Mouse (Mus musculus): ENCODE data around the gene Slc25a43.

Slc25a43 gene

DNA sequence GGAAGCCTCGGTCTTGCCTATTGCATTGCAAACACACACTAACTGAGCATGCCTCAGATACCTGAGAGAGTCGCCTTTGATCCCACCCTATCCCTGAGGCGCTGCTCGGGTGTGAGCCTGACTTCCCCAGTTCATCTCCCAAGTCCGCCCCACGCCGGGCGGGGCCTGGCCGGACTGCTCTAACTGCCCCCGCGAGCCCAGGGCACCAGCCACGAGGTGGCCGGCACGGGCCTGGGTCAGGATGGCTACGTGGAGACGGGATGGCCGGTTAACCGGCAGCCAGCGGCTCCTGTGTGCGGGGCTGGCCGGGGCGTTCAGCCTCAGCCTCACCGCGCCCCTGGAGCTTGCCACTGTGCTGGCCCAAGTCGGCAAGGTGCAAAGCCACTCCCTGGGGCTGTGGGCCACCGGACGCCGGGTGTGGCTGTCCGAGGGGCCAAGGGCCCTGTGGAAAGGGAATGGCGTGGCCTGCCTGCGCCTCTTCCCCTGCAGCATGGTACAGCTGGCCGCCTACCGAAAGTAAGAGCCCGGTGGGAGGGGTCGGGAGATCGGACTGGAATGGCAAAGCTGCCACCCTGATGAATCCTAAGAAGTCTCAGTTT lies at the start of gene Slc25a43:
TSS of gene Slc25a43 (plus strand) at position 157 of the 599 bp plus-strand sequence.
- DNase-seq: peak; percentile 34

DNA sequence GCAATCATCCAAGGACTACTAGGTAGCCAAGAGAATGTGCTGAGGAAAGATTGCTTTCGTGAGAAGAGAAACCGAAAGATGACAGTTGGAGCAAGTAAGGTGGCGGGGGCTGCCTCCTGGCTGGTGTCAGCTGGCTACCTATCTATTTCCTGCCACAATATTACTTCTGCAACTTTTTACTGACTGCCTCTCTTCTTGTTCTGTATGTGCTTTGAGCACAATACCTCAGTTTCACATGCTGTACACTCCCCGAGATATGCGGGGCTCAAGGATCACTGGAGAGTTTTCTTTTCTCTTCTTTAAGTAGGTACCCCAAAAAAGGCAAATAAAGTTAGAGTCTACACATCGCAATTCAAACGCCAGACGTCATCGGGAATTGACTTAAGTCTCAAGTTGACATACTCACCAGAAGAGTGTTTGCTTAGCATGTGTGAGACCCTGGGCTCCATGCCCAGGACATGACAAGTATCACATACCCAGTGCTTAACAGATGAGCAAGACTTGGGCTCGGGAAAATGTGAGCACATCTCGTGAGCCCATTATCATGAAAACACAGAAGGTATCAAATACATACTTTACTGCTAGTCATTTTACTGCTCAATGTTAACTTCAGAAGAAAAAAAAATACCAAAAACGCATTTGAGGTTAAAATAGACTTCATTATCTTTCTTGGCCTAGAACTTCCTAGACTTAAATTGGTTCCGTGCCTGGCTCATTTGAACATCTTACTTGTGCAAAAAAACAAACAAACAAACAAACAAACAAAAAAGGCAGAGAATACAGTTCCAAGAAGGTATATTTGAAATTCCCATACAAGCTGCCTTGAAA lies 3.1 kb upstream of the Slc25a43 start:
- no peak for DNase-seq

DNA sequence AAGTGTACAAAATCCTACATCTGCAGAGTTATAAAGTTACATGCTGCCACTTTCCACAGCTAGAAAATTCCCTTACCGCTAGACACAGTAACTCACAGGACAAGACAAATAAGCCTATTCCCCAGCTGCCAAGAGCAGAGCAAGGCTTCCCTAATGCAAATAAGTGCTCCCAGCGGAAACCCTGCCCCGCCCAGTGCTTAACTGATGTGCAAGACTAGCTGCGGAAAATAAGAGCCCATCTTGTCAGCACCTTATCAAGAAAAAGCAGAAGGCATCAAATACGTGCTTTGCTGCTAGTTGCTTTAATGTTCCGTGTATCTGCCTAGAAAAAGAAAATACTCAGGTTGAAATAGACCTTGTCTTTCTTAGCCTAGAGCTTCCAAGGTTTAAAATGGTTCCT lies 2.2 kb upstream of the Slc25a43 start:
- no peak for DNase-seq

DNA sequence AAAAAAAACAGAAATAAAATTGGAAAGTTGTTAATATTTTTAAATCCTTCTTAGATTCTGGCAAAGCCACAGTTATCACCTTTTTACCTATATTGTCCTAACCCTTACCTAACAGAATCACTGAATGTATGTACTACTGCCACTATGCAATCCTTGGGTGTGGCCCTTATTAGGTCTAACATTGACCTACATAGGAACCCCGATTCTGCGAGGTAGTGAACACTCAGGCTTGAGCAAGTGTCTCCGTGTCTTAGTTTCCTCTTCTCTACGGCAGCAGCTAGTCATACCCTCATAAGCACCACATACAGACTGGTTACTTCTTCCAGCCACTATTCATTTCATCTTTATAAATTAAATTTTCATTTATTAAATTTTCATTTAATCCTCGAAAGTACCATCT lies 715 bp upstream of the Slc25a43 start:
- DNase-seq: no peak

DNA sequence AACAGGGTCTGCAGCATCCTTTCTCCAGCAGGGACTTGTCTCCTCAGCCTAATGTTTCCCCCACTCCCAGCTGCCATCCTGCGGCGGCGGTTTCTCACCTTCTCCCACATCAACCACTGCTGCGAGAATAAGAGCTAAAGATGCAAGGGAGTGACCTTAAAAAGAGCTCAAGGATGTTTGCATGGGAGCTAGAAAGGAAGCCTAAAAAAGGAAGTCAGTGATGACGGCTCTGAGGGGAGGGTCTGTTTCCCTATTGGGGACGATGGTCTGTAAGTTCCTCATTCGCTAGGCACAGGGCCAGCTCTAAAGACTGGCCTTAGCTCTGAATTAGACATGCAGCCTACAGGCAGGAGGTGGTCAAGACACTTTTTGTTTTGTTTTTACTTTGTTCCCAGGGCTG lies 1.3 kb downstream of the Slc25a43 start:
- DNase-seq: no peak

DNA sequence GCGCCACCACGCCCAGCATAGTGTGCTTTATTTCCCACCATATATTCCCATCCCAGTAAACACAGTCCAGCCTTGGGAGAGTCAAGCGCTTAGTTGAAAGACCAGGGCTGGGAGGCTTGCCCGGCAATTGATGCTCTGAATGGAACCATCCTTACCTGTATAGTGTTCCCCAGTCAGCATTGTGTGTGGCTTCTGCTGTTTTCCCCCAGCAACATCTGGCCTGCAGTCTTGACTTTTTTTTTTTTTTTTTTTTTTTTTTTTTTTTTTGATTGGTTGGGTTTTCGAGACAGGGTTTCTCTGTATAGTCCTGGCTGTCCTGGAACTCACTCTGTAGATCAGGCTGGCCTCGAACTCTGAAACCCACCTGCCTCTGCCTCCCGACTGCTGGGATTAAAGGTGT lies 1.9 kb downstream of the Slc25a43 start:
- no peak for DNase-seq

DNA sequence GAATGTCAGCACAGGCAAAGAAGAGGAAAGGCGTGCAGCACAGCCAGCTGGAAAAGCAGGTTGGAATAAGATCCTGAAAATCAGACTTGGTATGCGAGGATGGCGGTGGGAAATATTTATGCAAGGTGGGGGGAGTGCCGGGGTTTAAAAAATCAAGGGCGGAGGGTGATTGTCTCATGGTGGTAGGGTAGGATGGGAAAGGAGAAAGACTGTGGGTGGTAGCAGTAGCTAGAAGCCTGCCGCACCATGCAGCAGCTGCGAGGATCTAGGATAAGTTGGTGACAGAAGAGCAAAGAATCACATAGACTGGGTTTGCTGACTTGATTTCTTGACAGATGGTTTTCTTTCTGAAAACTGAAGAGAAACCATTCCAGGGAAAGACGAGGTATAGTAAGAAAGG lies 3.3 kb downstream of the Slc25a43 start:
- no peak for DNase-seq

DNA sequence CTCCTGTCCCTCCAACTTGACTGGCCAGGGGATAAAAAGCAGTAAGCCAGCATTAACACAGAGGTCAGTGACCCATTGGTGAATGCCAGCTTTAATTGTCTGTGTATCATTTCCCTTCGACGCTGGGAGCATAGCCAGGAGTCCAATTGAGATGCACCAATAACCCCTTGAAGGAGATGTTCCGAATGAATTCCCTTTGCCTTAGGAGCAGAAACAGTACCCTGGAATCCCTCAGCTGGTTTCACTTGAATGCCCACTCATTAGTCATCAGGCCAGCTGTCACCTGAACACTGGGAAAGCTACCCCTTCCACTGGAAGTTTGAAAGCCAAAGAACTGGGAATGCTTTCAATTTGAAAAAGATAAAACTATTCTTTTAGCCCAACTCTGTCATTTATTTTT lies 5.1 kb downstream of the Slc25a43 start:
- no peak for DNase-seq

DNA sequence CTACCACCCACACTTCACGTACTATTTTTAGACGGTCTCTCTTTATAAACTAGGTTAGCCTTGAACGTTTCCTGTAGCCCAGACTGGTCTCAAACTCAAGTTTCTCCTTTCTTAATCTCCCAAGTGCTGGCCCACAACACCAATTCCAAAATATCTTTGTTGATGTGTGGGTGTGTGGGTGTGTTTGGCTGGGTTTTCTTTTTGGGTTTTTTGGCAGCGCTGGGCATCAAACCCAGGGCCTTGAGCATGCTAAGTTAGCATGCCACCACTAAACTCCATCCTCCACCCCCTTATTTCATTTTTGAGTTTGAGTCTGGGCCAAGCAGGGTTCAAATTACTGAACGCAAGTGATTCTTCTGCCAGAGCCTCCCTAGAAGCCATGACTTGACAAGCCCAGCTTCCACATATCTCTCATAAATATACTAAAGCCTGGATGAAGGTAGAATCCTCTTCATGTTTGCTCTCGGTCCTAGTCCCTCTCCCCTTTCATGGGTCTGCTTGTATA lies 5.9 kb downstream of the Slc25a43 start:
- no peak for DNase-seq

DNA sequence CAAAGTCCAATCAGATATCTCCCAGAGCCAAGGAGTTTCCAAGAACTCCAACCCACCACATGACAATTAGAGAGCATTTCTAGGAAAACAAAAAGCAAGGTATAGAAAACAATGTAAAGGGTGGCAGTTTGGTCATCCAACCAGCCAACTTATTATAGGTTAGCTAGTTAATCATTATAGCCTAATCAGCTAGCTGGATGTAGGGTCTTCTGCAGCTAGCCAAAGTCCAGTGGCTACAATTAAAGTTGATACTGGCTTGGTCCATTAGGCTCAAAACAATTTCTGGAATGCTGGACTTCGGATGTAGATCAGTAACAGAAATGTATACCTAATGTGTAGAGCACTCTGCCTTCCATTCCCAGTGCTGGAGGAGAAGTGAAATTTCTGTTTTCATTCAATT lies 7.1 kb downstream of the Slc25a43 start:
- no peak for DNase-seq

DNA sequence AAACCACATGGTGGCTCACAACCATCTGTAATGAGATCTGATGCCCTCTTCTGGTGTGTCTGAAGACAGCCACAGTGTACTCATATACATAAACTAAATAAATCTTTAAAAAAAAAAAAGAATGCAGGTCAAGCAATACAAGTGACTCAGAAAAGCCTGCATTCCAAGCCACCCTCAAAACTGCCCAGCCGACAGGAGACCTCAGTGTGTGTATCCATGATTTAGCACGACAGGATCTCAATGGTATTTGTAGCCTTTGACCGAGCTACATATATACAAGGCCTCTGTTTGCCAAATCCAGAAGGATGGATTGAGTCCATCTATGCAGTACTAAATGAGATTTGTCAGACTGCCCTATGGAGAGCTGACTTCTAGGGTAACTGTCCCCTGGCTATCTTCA lies 9.1 kb downstream of the Slc25a43 start:
- no peak for DNase-seq

DNA sequence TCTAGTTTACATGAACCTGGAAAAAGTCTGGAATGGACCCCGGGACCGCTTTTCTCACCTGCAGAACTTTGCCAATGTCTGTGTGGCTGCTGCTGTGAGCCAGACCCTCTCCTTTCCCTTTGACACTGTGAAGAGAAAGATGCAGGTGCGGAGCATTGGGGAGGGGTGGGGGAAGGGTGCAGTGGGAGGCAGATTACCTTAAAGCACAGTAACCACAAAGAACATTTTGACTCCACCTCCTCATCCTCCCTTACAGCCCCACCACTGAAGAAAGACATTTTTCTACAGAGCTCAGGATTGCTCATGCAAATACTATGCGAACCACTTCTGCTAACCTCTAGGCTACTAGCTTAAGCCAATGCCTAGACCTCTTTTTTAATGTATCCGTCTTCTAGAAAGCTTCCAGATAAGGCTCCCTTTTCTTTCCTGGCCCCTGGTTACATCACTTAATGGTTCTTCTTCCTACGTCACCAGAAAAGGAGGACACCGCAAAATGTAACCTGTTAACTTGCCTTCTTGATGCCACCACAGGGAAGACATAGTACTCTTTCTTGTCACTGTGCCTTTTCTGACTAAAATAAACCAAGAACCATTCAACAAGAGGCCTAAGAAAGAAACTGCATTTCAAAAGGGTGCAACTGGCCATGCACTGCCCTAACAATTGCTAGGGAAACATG lies 14.5 kb downstream of the Slc25a43 start:
- DNase-seq: no peak

DNA sequence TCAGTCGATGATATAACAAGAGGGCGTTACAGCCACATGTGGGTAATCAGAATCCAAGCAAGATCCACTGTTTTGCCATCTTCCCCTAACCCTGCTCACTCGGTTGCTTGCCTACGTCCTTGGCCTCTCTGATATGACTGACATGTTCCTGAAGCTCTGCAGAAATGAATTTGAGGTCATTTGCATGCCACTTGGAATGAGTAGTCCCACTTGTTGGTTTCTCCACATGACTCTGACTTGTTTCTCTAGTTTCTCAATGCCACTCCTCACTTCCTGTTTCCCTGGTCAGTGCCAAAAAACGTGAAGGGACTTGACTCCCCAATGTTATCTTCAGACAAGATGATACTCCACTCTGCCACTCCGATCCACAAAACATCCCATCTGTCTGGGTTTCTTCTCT lies 15.1 kb downstream of the Slc25a43 start:
- DNase-seq: no peak

DNA sequence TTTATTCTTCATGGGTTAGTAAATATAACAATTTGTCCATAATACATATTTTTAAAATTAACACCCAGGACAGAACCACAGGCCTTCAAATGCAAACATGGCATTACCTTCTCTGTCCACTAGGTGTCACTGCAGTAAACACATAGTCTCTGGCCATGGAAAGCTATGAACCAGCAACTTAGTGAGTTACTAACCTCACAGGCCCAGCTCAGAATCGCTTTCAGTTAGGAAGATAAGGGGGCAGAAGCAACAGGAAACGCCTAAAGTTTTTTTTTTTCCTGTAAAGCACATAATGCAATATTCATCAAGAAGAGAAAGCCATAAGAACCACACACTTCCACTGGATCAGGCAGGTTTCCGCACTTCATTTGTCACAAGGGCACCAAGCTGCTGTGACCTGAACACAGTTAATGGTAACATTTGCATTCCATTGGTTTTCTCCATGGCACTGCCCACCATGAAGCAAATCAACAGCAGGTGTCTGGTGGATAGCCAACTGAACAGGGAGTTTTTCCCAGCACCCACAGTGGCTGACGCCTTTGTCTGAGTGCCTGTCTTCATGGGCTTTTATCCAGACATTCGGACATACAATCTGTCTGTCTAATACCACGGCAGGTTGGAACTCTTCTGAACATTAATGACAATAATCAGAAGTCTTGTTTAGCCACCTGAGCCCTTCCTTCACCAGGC lies 17.6 kb downstream of the Slc25a43 start:
- peak; percentile 45 for DNase-seq

DNA sequence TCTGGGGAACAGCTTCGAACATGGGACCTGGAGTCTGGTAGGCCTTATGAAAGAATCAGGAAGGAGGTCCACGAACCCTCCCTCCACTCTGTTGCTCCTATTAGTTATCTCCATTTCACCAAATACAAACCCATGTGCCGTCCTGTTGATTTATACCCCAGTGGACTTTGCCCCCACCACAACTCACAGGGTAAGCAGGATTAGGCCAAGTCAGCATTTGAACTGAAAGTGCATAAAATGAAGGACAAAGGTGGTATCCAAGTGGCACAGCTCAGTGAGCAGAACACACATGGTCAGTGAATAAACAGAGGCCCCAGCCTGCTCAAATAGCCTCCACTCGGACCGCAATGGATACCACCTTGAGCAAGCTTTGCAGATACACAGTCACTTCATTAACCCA lies 18.8 kb downstream of the Slc25a43 start:
- no peak for DNase-seq

DNA sequence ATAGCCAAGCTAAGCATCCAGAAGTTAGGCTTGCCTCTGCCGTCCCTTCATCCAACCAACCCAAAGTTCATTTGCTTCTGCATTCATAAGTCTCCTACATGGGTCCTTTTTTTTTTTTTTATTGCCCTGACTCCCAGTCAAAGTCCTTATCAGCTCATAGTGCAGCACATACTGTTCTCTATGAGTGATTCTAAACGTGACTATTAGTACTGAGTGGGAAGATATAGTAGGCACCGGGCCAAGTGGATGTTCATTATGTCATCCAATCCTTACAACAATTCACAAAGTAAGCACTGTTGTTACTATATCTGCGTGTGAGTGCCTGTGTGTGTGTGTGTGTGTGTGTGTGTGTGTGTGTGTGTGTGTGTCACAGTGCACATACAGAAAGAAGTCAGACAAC lies 19.4 kb downstream of the Slc25a43 start:
- no peak for DNase-seq

DNA sequence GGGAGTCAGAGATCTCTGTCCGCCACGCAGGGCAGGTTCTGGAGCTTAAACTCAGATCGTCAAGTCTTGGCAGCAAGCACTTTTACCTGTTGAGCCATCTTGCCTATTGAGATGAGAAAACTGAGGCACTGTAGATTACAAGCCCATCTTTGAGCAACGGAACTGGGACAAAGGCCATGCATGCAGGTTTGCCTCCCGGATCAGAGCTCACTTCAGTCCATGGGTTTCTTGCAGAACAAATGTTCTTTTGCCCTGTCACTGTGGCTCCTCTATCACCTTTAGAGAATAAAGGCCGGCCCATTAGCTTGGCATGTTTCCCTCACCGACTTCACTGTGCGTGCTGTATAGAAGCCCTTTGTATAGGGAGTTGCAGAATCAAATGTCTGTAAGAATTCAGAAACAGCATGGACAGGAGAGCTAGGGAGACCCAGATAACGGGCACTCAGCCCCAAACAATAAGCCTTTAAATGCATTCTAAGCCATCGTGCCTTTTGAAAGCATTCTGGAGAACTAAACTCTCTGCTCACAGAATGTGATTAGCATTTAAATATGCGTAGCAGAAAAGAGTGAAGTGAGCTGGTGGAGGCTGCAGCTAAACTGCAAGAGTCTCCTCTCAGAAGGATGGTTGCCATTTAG lies 20.0 kb downstream of the Slc25a43 start:
- DNase-seq: peak; percentile 16

DNA sequence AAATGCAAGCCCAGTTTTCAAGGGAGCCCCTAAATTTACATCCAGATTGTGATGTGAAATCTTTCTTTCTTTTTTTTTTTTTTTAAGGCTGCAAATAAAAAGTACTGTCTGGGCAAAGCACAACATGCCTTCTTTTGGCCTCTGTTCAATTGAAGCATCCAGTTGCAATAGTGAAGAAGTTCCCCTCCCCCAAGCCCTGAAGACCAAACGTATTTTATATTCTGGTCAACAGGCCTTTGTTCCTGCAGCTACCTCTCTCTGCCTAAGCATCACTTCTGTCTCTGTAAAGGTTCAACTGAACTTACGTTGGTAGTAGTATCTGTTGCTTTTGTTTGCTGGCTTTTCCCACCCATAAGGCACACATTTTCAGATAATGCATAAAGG lies 20.5 kb downstream of the Slc25a43 start:
- DNase-seq: no peak

DNA sequence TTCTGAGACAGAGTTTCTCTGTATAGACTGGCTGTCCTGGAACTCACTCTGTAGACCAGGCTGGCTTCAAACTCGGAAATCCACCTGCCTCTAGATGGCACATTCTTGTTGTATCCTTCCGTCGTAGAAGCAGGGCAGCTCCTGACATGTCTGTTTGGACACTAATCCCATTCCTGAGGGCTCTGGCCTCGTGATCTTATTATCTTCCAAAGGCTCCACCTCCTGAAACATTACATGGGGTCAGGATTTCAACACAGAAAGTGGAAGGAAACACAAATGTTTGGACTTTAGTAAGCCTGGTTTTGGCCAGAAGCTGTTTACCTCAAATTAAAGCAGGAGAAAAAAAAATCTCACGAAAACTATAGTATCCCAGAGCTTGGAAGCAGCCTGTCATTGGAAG lies 23.9 kb downstream of the Slc25a43 start:
- no peak for DNase-seq

DNA sequence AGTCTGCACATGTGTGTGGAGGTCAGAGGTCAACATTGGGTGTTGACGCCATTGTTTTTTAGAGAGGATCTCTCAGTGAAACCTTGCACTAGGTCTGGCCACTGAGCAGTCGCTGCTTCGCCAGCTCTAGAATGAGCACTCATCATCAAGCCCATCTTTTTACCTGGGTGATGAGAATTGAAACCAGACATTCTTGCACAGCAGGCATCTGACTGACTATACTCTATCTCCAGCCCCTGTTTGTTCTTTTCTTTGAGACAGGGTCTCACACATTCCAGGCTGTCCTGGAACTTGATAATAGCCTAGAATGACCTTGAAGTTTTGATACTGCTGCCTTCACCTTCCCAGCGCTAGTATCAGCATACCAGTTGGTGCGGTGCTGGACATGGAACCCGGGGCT lies 29.1 kb downstream of the Slc25a43 start:
- no peak for DNase-seq

DNA sequence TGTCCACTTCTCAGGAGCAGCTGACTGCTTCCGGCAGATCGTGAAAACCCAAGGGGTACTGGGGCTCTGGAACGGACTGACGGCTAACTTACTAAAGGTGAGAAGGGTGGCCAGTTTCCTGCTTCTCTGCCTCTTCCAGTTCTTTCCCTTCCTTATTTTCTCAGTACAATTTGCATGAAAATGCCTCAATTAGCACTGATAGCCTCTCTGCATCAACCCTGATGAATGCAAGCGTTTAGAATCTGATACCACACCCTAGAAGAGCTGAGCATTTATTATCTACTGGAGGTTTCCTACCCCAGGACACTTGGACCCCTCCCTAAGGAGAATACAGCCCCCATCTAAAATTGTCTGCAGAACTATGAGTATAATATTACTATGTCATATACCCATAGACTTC lies 32.1 kb downstream of the Slc25a43 start:
- DNase-seq: no peak

DNA sequence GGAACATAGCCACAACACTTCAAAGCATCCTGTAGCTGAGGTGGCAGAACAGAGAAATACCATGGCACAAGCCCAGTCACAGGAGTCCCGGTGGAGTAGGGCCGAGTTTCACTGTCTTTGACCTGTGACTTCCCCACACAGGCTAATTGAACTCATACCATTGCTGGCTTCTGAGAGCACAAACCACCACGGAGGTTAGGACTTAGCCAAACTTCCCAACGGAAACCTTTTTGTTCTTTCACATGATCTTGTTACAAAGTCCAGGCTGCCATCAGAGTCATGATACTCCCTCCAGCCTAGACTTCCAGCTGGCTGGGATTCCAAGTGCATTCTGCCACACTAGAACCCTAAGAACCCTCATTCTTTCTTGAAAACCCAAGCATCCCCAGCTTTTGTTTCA lies 34.2 kb downstream of the Slc25a43 start:
- no peak for DNase-seq

DNA sequence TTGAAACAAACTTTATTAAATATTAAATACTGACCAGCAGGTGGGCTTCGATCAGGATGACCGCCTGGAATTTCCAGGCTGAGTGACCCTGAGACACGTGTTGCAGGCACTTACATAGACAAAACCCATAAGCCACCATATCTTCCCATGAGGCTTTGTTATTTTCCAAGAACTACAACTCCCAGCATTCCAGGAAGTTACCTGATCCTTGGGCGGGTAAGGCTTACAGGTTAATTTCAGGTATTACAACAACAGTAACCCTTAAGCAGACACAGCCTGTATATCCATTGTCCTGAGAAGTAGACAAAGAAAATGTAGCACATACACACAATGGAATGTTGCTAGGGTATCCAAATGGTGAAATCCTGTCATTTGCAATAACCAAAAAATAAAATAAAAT lies 45.9 kb downstream of the Slc25a43 start:
- no peak for DNase-seq

Measured in kidney, adult 18-20 months (tissue).